Mouse (Mus musculus) ES-Bruce4 (cell line): ENCODE measurements around the gene Ugt1a5. TPM values are rescaled to one million over a fixed set of nuclear protein-coding genes. Genes with fewer than 3 reads are reported as not detected.

Experiments used
- H3K27ac ChIP-seq: 2 replicates; pipeline ENCODE4 v1.5.1; 2012; ENCODE audit warnings: low read length, inconsistent platforms; ENCODE audit not compliant: insufficient read depth
- H3K27me3 ChIP-seq: 2 replicates; pipeline ENCODE4 v1.6.1; 2012; ENCODE audit warnings: mild to moderate bottlenecking, low read length, inconsistent platforms; ENCODE audit not compliant: control insufficient read depth, poor library complexity, insufficient read depth, severe bottlenecking
- H3K36me3 ChIP-seq: 2 replicates; pipeline ENCODE4 v1.6.1; 2012; ENCODE audit warnings: inconsistent platforms, mild to moderate bottlenecking, low read length, moderate library complexity; ENCODE audit not compliant: control insufficient read depth, poor library complexity, insufficient read depth, severe bottlenecking
- H3K4me1 ChIP-seq: one replicate; pipeline ENCODE4 v1.8.1; 2011; ENCODE audit warnings: low read length; ENCODE audit not compliant: control insufficient read depth, insufficient read depth
- H3K4me3 ChIP-seq: 2 replicates; pipeline ENCODE4 v1.5.1; 2011; ENCODE audit warnings: low read depth, mild to moderate bottlenecking, low read length
- H3K9ac ChIP-seq: 2 replicates; pipeline ENCODE4 v1.6.1; 2012; ENCODE audit warnings: low read depth, mild to moderate bottlenecking, inconsistent platforms; ENCODE audit not compliant: poor library complexity, severe bottlenecking
- H3K9me3 ChIP-seq: replicated peaks from 2 replicates; pipeline ENCODE4 v1.6.1; 2012; ENCODE audit warnings: mild to moderate bottlenecking, low read length, inconsistent platforms; ENCODE audit not compliant: control insufficient read depth, poor library complexity, insufficient read depth, severe bottlenecking
- CTCF ChIP-seq: IDR thresholded peaks from one replicate; pipeline ENCODE4 v1.8.1; 2011; ENCODE audit warnings: low read depth, low read length
- EP300 ChIP-seq: IDR thresholded peaks from 2 replicates; pipeline ENCODE4 v1.6.1; 2011; ENCODE audit warnings: low read depth, low read length; ENCODE audit not compliant: insufficient read depth
- POLR2A ChIP-seq: IDR thresholded peaks from one replicate; pipeline ENCODE4 v1.8.1; 2011; ENCODE audit warnings: low read length; ENCODE audit not compliant: insufficient read depth
- polyA plus RNA-seq: library from polyadenylated mRNA; stranded (reverse); fragments of >200 nt; gene quantifications from 2 replicates; pipeline ENCODE4 v1.2.4, GENCODE M21; 2011; ENCODE audit warnings: low read depth; ENCODE audit not compliant: missing spikeins, insufficient read depth, insufficient read length

The Ugt1a5 gene
- polyA plus RNA-seq, 1 experiment: not detected

GRCm38 (mm10) chr1:88216551-88216950 lies 50.7 kb downstream of the Ugt1a5 start:
- Histone ChIP-seq H3K27ac (no peak overlapping the region), H3K36me3 (no peaks in the 10 kb centered on the region), H3K27me3 (no peaks in the 10 kb centered on the region), H3K9me3 (peaks cover 8% of the 10 kb centered on the region; the same call in 1 of the 2 replicates), H3K4me1 (no peaks in the 10 kb centered on the region), H3K4me3 (no peak overlapping the region), H3K9ac (no peak overlapping the region)
- TF ChIP-seq EP300 (no peak), POLR2A (no peak), CTCF (no peak)

- H3K9ac ChIP-seq: no peak overlapping the region
- no peaks in the 10 kb centered on the region for H3K36me3 ChIP-seq
- no peaks in the 10 kb centered on the region for H3K27me3 ChIP-seq
- H3K4me3 ChIP-seq: no peak overlapping the region
- peaks cover 8% of the 10 kb centered on the region for H3K9me3 ChIP-seq
- no peak for TF ChIP-seq CTCF
- TF ChIP-seq EP300: no peak
- TF ChIP-seq POLR2A: no peak
- no peak overlapping the region for H3K27ac ChIP-seq
- H3K4me1 ChIP-seq: no peaks in the 10 kb centered on the region
Measured at GRCm38 (mm10) chr1:88217144-88217543, 51.3 kb downstream of the Ugt1a5 start.

GRCm38 (mm10) chr1:88217576-88217975 lies 51.8 kb downstream of the Ugt1a5 start:
- no peak for TF ChIP-seq CTCF
- no peak for TF ChIP-seq EP300
- H3K27me3 ChIP-seq: no peaks in the 10 kb centered on the region
- no peak overlapping the region for H3K27ac ChIP-seq
- no peaks in the 10 kb centered on the region for H3K4me1 ChIP-seq
- peaks cover 8% of the 10 kb centered on the region for H3K9me3 ChIP-seq
- no peaks in the 10 kb centered on the region for H3K36me3 ChIP-seq
- H3K4me3 ChIP-seq: no peak overlapping the region
- H3K9ac ChIP-seq: no peak overlapping the region

GRCm38 (mm10) chr1:88218051-88218450 lies 52.2 kb downstream of the Ugt1a5 start:
- Histone ChIP-seq H3K27ac (no peak overlapping the region), H3K4me1 (no peaks in the 10 kb centered on the region), H3K36me3 (no peaks in the 10 kb centered on the region), H3K9me3 (peaks cover 8% of the 10 kb centered on the region), H3K27me3 (no peaks in the 10 kb centered on the region), H3K9ac (no peak overlapping the region), H3K4me3 (no peak overlapping the region)
- TF ChIP-seq POLR2A (no peak), EP300 (no peak), CTCF (no peak)

- TF ChIP-seq CTCF (no peak), EP300 (no peak), POLR2A (no peak)
- Histone ChIP-seq H3K27ac (no peak overlapping the region), H3K9ac (no peak overlapping the region), H3K27me3 (no peaks in the 10 kb centered on the region), H3K4me3 (no peak overlapping the region), H3K9me3 (peaks cover 8% of the 10 kb centered on the region), H3K4me1 (no peaks in the 10 kb centered on the region), H3K36me3 (no peaks in the 10 kb centered on the region)
Measured at GRCm38 (mm10) chr1:88218591-88218990, 52.8 kb downstream of the Ugt1a5 start.

GRCm38 (mm10) chr1:88219054-88219453 lies 53.2 kb downstream of the Ugt1a5 start:
- Histone ChIP-seq H3K27ac (no peak overlapping the region), H3K36me3 (no peaks in the 10 kb centered on the region), H3K27me3 (no peaks in the 10 kb centered on the region), H3K9me3 (peaks cover 8% of the 10 kb centered on the region), H3K4me3 (no peak overlapping the region), H3K4me1 (no peaks in the 10 kb centered on the region), H3K9ac (no peak overlapping the region)
- TF ChIP-seq POLR2A (no peak), CTCF (no peak), EP300 (no peak)
